Mouse (Mus musculus) neural tube, embryonic 15.5 days (tissue): ENCODE results near the gene Csf3. TPM values are rescaled to one million over a fixed set of nuclear protein-coding genes. Genes with fewer than 3 reads are reported as not detected.
"Not testable (repeated sequence)": the region's sequence is repeated elsewhere in the genome, so short reads cannot be mapped to it uniquely, and the experiment has no call there.

Experiments
- ATAC-seq: fragments of 200-750 bp; cut with Nextera tagmentation; 2 replicates; pipeline ENCODE4 v1.8.0; 2017; ENCODE audit warnings: mild to moderate bottlenecking, moderate TSS enrichment, moderate library complexity; ENCODE audit not compliant: low FRiP score
- H3K27ac ChIP-seq: fragments of 300-500 bp; sonication (generic); replicated peaks from 2 replicates; pipeline ENCODE4 v1.5.1; 2015; ENCODE audit warnings: mild to moderate bottlenecking, inconsistent platforms
- H3K27me3 ChIP-seq: fragments of 300-500 bp; sonication (generic); replicated peaks from 2 replicates; pipeline ENCODE4 v1.6.1; 2015; ENCODE audit warnings: inconsistent platforms
- H3K36me3 ChIP-seq: fragments of 300-500 bp; sonication (generic); 2 replicates; pipeline ENCODE4 v1.6.1; 2015; ENCODE audit warnings: inconsistent platforms
- H3K4me1 ChIP-seq: fragments of 300-500 bp; sonication (generic); 2 replicates; pipeline ENCODE4 v1.6.1; 2015; ENCODE audit warnings: inconsistent platforms
- H3K4me2 ChIP-seq: fragments of 300-500 bp; sonication (generic); 2 replicates; pipeline ENCODE4 v1.6.1; 2015; ENCODE audit warnings: inconsistent platforms, mild to moderate bottlenecking, moderate library complexity
- H3K4me3 ChIP-seq: fragments of 300-500 bp; sonication (generic); replicated peaks from 2 replicates; pipeline ENCODE4 v1.5.1; 2015; ENCODE audit warnings: mild to moderate bottlenecking, inconsistent platforms
- H3K9ac ChIP-seq: fragments of 300-500 bp; sonication (generic); replicated peaks from 2 replicates; pipeline ENCODE4 v1.6.1; 2015; ENCODE audit warnings: mild to moderate bottlenecking, inconsistent platforms
- H3K9me3 ChIP-seq: fragments of 300-500 bp; sonication (generic); replicated peaks from 2 replicates; pipeline ENCODE4 v1.6.1; 2016; ENCODE audit warnings: inconsistent platforms
- WGBS: fragments of 180-500 bp; shearing (Covaris S2); methylation state at CpG from one replicate; pipeline ENCODE4 v1.1.7; 2015; ENCODE audit warnings: mixed read lengths; 5-methylcytosine and 5-hydroxymethylcytosine counted together
- polyA plus RNA-seq: library from polyadenylated mRNA; unstranded; fragments of >200 nt; fragmentation: Nextera tagmentation; extraction: Ambion mirVana; gene quantifications from 2 replicates; pipeline ENCODE4 v1.2.1, GENCODE M21; 2015

Csf3 gene
- polyA plus RNA-seq, 1 experiment from 2014 or later: not detected

DNA sequence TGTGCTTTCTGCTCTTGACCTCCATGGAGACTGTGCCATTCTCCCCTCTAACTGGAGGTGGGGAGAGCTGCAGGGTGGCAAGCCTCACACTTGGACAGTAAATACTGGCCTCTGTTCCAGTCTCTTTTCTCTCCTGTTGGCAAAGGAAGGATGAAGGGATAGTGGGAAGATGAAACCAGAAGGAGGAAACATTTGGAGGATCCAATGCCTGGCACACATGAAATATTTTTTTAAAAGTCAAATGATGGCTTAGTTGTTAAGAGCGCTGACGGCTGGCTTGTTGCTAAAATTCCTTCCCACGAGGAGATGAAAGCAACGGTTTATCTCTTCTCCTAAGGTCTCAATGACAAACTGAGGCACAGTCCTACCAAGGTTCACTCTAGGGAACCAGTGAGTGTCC, 34.0 kb downstream of the Csf3 start:
- Histone ChIP-seq H3K9me3 (no peaks in the 10 kb centered on the region), H3K27me3 (no peaks in the 10 kb centered on the region), H3K4me3 (no peak overlapping the region), H3K4me1 (peaks cover 24% of the 10 kb centered on the region), H3K27ac (no peak overlapping the region), H3K4me2 (no peak overlapping the region), H3K36me3 (no peaks in the 10 kb centered on the region), H3K9ac (no peak overlapping the region)
- 97% methylated on average over 4 of the region's 4 CpGs for WGBS
- ATAC-seq: no peak

GRCm38 (mm10) chr11:98736176-98736575, 35.1 kb downstream of the Csf3 start:
- Histone ChIP-seq H3K9me3 (no peaks in the 10 kb centered on the region), H3K4me2 (no peak overlapping the region), H3K36me3 (no peaks in the 10 kb centered on the region), H3K4me1 (peaks cover 33% of the 10 kb centered on the region), H3K9ac (no peak overlapping the region), H3K27ac (no peak overlapping the region), H3K4me3 (no peak overlapping the region), H3K27me3 (no peaks in the 10 kb centered on the region)
- 78% methylated on average over 1 of the region's 1 CpGs for WGBS
- no peak for ATAC-seq

GRCm38 (mm10) chr11:98737220-98737619, 36.2 kb downstream of the Csf3 start:
- H3K4me3 ChIP-seq, H3K9ac ChIP-seq, ATAC-seq, H3K27me3 ChIP-seq, H3K4me2 ChIP-seq, H3K9me3 ChIP-seq, H3K36me3 ChIP-seq, H3K27ac ChIP-seq: not testable (repeated sequence)
- 92% methylated on average over 2 of the region's 2 CpGs for WGBS
- H3K4me1 ChIP-seq: peaks cover 32% of the 10 kb centered on the region

DNA sequence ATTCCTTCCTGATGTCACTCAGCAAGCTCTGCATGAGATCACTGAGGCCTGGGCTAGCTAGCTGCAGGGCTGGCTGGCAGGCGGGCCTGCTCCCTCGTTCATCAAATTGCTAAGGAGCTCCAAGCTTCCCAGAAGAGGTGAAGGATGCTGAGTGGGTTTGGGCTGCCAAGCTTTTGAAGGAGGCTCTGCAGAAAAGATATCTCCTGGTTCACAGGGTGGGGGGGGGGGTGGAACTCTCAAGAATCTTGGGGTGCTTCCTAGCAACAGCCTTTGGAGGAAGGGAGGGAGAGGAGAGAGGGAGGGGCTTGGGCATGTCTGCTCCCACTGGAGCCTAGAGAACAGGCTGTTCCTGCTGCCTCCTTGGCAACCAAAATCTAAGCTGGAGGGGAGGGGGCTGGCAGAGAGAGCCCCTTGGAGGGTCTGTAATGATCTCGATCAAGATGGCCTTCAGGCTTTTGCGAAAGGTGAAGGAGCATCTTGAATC, 37.4 kb downstream of the Csf3 start:
- Histone ChIP-seq H3K9ac (no peak overlapping the region), H3K4me3 (no peak overlapping the region), H3K27ac (peak overlapping the region; percentile 99), H3K36me3 (no peaks in the 10 kb centered on the region), H3K9me3 (no peaks in the 10 kb centered on the region), H3K4me1 (peaks cover 40% of the 10 kb centered on the region), H3K4me2 (0 out of 2 replicates have a peak overlapping the region, but pooled peaks have one; percentile 11), H3K27me3 (no peaks in the 10 kb centered on the region)
- WGBS: 23% methylated on average over 4 of the region's 4 CpGs
- no peak for ATAC-seq

- Histone ChIP-seq H3K4me1 (peaks cover 44% of the 10 kb centered on the region), H3K27ac (peak overlapping the region; percentile 99; the same call in 1 of the 2 replicates), H3K4me2 (0 out of 2 replicates have a peak overlapping the region, but pooled peaks have one; percentile 11), H3K4me3 (no peak overlapping the region), H3K9ac (no peak overlapping the region), H3K27me3 (no peaks in the 10 kb centered on the region), H3K36me3 (no peaks in the 10 kb centered on the region), H3K9me3 (no peaks in the 10 kb centered on the region)
- 65% methylated on average over 9 of the region's 9 CpGs for WGBS
- ATAC-seq: no peak
These were observed 37.9 kb downstream of the Csf3 start for GRCm38 (mm10) chr11:98738925-98739324.

- Histone ChIP-seq H3K27me3 (no peaks in the 10 kb centered on the region), H3K27ac (peak overlapping the region; percentile 99), H3K36me3 (no peaks in the 10 kb centered on the region), H3K9ac (peak overlapping the region; percentile 98; the same call in 1 of the 2 replicates), H3K9me3 (no peaks in the 10 kb centered on the region), H3K4me1 (peaks cover 55% of the 10 kb centered on the region), H3K4me3 (peak overlapping the region; percentile 92), H3K4me2 (peak overlapping the region; percentile 94)
- 3% methylated on average over 8 of the region's 8 CpGs for WGBS
- ATAC-seq: 0 out of 2 replicates have a peak, but pooled peaks have one; percentile 8
These were observed 38.9 kb downstream of the Csf3 start for GRCm38 (mm10) chr11:98740026-98740392.

- H3K4me1 ChIP-seq: peaks cover 60% of the 10 kb centered on the region
- no peaks in the 10 kb centered on the region for H3K36me3 ChIP-seq
These were observed 39.5 kb downstream of the Csf3 start, which contains the start of gene Thra for GRCm38 (mm10) chr11:98740393-98741050. Gene Thra (plus strand): TSS chr11:98740638.

DNA sequence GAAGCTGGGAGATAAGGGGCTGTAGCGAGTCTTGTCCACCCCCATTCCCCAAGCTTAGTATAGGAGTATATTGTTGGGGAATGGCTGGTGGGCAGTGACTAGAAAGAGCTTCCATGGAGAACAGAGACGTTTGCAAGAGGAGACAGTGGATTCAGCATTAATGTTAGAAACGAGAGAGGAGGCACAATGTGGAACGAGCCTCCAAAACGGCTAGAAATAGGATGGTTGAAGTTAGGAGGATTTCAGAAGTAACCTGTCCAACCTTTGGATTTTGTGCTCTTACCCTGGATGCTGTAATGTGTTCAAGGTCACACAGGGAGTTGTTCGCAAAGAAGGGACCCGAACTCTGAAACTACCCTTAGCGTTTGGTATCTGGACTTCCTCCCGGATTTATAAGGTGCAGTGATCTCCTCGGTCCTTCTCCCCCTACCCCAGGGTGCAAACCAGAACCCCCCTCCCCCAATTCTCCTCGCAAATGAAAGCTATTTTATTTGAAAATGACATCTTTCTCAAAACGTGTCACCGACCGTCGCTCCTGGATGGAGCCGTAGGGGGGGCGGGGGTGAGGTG, 40.1 kb downstream of the Csf3 start:
- H3K36me3 ChIP-seq: no peaks in the 10 kb centered on the region
- no peaks in the 10 kb centered on the region for H3K27me3 ChIP-seq
- H3K4me2 ChIP-seq: peak overlapping the region; percentile 94
- H3K4me3 ChIP-seq: peak overlapping the region; percentile 92
- ATAC-seq: no peak
- WGBS: under 1% methylated on average over 17 of the region's 17 CpGs
- peak overlapping the region; percentile 98 for H3K9ac ChIP-seq
- H3K27ac ChIP-seq: peak overlapping the region; percentile 99
- H3K4me1 ChIP-seq: peaks cover 66% of the 10 kb centered on the region
- no peaks in the 10 kb centered on the region for H3K9me3 ChIP-seq

More at GRCm38 (mm10) chr11:98740393-98741050, 39.5 kb downstream of the Csf3 start, which contains the start of gene Thra:
- Histone ChIP-seq H3K9me3 (no peaks in the 10 kb centered on the region), H3K27ac (peak within 1 kb of the TSS; percentile 99), H3K9ac (peak within 1 kb of the TSS; percentile 98), H3K27me3 (no peaks in the 10 kb centered on the region), H3K4me2 (peak within 1 kb of the TSS; percentile 94), H3K4me3 (peak within 1 kb of the TSS; percentile 92)
- under 1% methylated on average over 22 of the region's 22 CpGs for WGBS
- ATAC-seq: peak; percentile 54

DNA sequence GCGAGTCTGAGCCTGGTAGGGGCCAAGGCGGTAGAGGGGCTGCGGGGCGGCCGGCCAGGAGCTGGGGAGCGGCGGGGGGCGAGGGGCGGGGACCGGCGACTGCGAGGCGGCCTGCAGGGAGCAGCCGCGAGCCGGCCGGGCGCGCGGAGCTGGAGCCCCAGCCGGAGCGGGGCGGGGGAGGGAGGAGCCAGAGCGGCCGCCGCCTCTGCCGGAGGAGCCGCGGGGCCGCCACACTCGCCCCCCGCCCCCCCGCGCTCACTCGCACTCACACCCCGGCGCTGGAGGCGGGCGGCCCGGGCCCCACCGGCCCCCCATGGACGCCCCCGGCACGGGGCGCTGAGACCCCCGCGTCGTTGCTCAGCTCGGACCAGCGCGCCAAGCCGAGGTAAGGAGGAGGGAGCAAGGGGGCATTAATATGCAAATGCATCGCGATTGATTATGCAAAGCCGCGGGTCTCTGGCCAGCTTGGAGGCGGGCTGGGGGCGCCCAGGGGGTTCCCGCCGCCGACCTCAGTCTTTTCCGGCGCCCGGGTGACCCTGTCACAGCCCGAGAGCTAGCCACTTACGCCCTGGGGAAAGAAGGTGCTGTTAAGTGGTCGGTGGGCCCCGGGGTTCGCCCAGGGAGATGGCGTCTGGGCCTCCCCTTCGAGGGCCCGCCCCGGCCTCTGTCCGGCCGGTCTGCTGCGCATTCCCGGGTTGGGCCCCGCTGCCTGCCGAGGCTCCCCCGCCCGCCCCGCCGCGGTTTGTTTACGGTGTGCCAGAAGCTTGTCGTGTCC, 40.7 kb downstream of the Csf3 start:
- under 1% methylated on average over 69 of the region's 86 CpGs for WGBS
- no peaks in the 10 kb centered on the region for H3K36me3 ChIP-seq
- H3K27me3 ChIP-seq: no peaks in the 10 kb centered on the region
- H3K27ac ChIP-seq: peak overlapping the region; percentile 99
- H3K9ac ChIP-seq: peak overlapping the region; percentile 98
- peak; percentile 71 for ATAC-seq
- peaks cover 73% of the 10 kb centered on the region for H3K4me1 ChIP-seq
- peak overlapping the region; percentile 92 for H3K4me3 ChIP-seq
- H3K4me2 ChIP-seq: peak overlapping the region; percentile 94
- H3K9me3 ChIP-seq: no peaks in the 10 kb centered on the region

DNA sequence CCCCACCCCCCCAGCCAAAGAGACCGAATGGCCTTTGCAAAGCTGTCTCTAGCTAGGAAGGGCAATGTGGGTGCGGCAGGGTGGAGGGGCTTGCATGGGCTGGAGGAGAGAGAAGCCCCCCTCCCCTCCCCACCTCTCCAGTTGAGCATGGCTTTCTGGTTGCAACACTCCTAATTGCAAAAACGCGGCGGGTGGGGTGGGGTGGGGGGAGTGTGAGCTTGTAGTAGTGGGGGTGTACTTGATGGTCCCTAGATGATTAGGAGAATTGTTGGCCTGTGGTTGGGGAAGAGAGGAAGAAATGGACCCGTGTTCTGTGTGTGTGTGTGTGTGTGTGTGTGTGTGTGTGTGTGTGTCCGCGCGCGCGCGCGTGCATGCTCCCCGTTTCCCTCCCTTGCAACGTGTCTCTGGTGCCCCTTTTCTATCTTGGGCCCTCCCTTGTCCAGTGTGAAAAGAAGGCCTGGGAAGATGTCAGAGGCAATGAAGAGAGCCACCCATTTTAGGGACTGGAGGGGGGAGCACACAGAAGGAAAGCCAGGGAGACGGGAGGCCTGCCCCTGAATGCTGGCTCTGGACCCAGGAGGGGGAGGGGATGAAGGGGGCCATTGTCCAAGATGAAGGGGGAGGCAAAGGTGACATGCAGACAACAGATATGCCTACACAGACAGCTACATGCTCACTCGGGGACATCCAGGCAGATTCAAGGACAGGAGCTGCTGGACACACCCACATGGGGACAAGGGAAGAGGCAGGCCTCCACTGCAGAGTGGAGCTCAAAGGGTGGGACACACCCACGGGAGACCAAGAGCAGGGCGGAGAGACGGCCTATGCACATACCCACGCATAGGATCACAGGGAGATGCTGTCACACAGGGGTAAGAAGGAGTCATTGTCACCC, 41.6 kb downstream of the Csf3 start:
- peak; percentile 19 for ATAC-seq
- H3K36me3 ChIP-seq: no peaks in the 10 kb centered on the region
- WGBS: under 1% methylated on average over 12 of the region's 21 CpGs
- H3K27ac ChIP-seq: peak overlapping the region; percentile 99
- H3K4me3 ChIP-seq: peak overlapping the region; percentile 92
- H3K4me1 ChIP-seq: peaks cover 80% of the 10 kb centered on the region
- peak overlapping the region; percentile 94 for H3K4me2 ChIP-seq
- H3K9me3 ChIP-seq: no peaks in the 10 kb centered on the region
- H3K27me3 ChIP-seq: no peaks in the 10 kb centered on the region
- H3K9ac ChIP-seq: peak overlapping the region; percentile 98
